Mouse (Mus musculus) telencephalon, adult 2 months (tissue): Measurements from ENCODE around the gene Cbx5.

ENCODE experiments used
- DNase-seq: peaks from one replicate; pipeline ENCODE4 v3.0.0-alpha.2; 2011; ENCODE audit warnings: low read depth, low spot score

The Cbx5 gene

GRCm38 (mm10) chr15:103214971-103215907 is 24.4 kb downstream of the Cbx5 start:
- DNase-seq: peak; percentile 86

DNA sequence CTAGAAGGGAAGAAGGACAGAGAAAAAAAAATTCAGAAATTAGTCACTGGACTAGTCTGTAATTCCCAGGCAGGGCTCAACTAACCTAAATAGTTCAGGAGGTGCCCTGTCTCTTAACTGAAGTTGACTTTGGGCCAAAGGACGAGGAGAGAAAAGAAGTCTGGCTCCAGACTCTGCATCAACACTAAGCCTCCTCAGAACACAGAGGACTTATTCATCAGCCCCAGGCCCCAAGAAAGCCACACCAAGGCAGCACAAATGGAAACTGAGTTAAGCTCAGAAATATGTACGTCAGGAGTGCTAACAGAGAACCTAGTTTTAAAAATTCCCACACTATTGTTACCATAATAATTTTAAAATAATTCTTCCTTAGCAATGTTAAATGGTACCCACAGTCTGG is 25.5 kb downstream of the Cbx5 start:
- no peak for DNase-seq

DNA sequence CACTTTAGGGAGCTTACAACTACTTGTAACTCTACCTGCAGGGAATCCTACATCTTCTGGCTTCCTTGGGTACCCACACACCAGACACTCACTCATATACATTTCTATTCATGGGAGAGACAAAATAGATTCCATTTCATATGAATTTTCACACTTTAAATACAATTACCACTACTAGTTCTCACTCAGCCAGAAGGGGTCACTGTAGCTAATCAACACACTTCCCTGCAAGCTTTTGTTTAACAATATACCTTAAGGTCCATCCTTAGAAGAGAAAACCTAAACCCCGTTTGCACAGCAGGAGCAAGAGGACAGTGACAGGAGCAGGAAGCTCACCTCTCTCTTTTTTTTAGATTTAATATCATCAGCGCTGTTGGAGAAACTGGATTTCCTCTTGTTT is 34.5 kb downstream of the Cbx5 start:
- no peak for DNase-seq

GRCm38 (mm10) chr15:103202088-103202793 is 37.4 kb downstream of the Cbx5 start:
- DNase-seq: no peak

GRCm38 (mm10) chr15:103197785-103198184 is 41.8 kb downstream of the Cbx5 start:
- no peak for DNase-seq

DNA sequence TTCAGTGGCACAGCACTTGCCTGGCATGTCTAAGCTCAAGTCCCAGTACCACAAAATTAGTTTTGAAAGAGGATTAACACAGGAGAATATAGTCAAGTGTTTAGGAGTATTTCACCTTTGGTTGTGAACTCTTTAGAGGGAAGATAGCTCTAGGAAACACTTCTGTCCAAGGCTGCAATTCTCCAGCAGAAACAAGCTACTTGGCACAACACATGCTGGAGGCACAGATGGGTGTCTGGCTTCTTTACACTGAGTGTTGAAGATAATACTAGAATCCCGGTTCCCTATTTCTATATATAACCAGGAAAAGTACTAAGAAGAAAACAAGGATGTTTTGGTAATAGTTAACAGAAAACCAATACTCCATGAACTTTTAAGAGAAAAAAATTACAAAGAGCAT is 42.8 kb downstream of the Cbx5 start:
- no peak for DNase-seq

- DNase-seq: no peak
These were observed 46.0 kb downstream of the Cbx5 start for GRCm38 (mm10) chr15:103193606-103194005.

- DNase-seq: no peak
These were observed 48.8 kb downstream of the Cbx5 start for GRCm38 (mm10) chr15:103190531-103191462.

GRCm38 (mm10) chr15:103190083-103190482 is 49.5 kb downstream of the Cbx5 start:
- DNase-seq: no peak

- no peak for DNase-seq
These were observed 51.8 kb downstream of the Cbx5 start for GRCm38 (mm10) chr15:103187803-103188202.

DNA sequence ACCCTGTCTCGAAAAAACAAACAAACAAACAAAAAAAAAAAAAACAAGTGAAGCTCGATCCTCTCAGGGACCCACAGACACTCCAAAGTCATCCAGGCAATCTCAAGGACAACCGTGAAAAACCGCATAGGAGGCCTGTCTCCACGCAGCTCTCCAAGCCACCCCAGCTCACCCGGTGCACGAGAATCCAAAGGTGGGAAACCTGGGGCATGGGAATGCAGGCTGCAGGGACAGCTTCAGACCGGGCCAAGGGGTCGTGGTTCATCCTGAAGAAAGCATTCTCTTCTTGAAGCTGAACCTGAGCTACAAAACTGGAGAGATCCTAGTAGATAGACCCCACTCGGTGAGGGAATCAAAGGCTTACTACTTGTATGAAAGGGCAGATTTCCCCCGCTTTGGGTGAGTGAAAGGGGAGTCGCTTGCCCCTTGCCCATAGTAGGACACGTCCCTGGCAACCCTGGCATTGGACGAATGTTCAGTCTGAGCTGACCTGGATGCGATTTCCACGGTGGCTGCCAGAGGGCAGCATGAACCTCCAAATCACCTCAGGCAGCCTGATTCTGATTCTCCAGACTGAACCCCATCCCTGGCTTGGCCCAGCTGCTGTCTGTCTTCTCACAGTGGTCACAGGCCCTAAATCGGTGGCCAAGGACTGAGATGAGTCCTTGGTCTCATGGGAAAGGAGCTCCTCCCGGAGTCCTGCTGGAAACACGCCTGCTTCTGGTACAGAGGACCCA is 54.0 kb downstream of the Cbx5 start:
- DNase-seq: no peak

GRCm38 (mm10) chr15:103183651-103184610 is 55.7 kb downstream of the Cbx5 start:
- DNase-seq: no peak

GRCm38 (mm10) chr15:103183135-103183534 is 56.5 kb downstream of the Cbx5 start:
- no peak for DNase-seq

DNA sequence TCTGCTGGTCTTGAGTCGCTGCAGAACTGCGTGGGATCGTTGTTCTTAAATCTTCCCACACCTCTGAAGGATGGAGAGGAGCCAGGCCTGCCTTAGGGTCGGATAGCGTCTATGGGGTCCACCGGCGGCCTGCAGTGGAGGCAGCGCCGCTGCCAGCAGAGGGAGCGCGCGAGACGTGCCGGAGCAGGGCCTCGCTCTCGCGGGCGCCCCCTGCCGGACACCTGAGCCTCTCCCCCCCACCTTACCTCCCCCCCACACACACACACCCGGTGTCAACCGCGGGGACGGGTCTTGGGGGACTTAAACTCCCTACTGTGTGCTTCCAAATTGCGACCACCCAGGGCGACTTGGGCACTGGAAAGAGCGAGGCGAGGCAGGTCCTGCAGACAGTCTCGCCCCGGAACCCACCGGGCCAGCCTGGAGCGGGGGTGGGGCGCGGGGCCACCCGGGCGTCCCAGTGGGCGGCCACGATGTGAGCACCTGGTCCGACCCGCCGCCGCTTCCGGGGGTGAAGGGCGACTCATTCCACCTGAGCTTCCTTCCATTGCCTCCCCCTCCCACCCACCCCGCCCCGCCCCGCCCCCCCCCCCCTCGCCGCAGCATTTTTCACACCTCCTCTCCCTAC is 57.3 kb downstream of the Cbx5 start:
- no peak for DNase-seq

GRCm38 (mm10) chr15:103180406-103180805 is 59.2 kb downstream of the Cbx5 start:
- DNase-seq: no peak

GRCm38 (mm10) chr15:103178767-103179166 is 60.8 kb downstream of the Cbx5 start:
- DNase-seq: no peak

GRCm38 (mm10) chr15:103178137-103178536 is 61.5 kb downstream of the Cbx5 start:
- DNase-seq: no peak

GRCm38 (mm10) chr15:103177611-103178041 is 62.0 kb downstream of the Cbx5 start:
- no peak for DNase-seq

DNA sequence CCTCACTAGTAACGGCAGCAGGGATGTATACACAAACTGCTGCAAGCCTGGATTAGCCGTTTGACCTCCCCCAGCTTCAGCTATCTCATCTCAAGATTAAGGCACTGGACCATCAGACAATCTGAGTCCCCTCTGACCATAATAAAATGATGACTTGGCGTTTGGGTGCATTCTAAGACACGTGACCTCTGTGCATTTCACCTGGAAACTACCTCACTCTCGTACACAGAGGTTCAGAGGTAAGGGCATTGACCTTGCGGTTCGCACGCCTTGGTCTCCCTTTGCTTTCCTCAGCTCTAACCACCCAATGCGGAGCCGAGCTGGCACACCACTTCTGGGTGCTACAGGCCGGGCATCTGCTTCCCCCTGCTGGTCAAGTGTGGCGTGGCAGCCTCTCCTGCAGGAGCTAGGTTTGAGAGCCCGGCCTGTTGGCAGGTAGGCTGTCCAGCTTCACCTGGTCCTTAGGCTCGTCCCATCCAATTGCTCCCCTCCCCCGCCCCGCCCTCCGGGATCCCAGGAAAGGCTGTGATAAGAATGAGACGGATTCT is 62.7 kb downstream of the Cbx5 start:
- no peak for DNase-seq
